In genomic region chr6:83044742-83045141, GRCm38 (mm10) we compare ENCODE assay signal across 17 mouse cellular contexts. TPM values are rescaled to one million over a fixed set of nuclear protein-coding genes. Genes with fewer than 3 reads are reported as not detected.
DNase-seq lines count a peak whose midpoint lies in the region; ATAC-seq and TF ChIP-seq lines count a peak whose summit lies in the region.
"Had no signal": no experiment of that assay in that cellular context is flagged by ENCODE, and none has a peak within 500 bp of the region (broad histone marks: within the 10 kb centered on the region; RNA-seq: fewer than 3 reads in every experiment).

No protein-coding gene starts in this region.

- intact Hi-C loops in heart, postnatal 25 days (cut with DNase I) = no loop called here
- intact Hi-C loops in heart, adult 2 months (cut with DNase I) = no loop called here

- no peak overlapping the region for H3K27ac ChIP-seq in heart, adult 2 months
- H3K27ac ChIP-seq in cerebellum, adult 2 months (ENCODE audit: insufficient read depth, low read length) = no peak overlapping the region
- H3K27ac ChIP-seq: embryonic facial prominence, embryonic 13.5 days; forebrain, embryonic 15.5 days; liver, embryonic 13.5 days had no signal

- ATAC-seq in frontal cortex, adult (ENCODE audit: low TSS enrichment) = no peak; the same call in 1 of the 2 replicates
- ATAC-seq: forebrain, embryonic 15.5 days; intestine, embryonic 16.5 days; Patski had no signal

- no peaks in the 10 kb centered on the region; the same call in 1 of the 2 replicates for H3K27me3 ChIP-seq in heart, adult 2 months (ENCODE audit: control insufficient read depth, insufficient read depth, low read length)
- H3K27me3 ChIP-seq in cerebellum, adult 2 months (ENCODE audit: control insufficient read depth, insufficient read depth, low read length) = no peaks in the 10 kb centered on the region
- H3K27me3 ChIP-seq: embryonic facial prominence, embryonic 13.5 days; forebrain, embryonic 15.5 days; liver, embryonic 13.5 days; megakaryocyte, embryonic 14.5 days; Patski had no signal

- no peak overlapping the region for H3K9ac ChIP-seq in heart, adult 2 months (ENCODE audit: low read depth, low read length)
- H3K9ac ChIP-seq: embryonic facial prominence, embryonic 13.5 days; forebrain, embryonic 15.5 days; liver, embryonic 13.5 days had no signal

- H3K79me2 ChIP-seq in heart, adult 2 months (replicated peaks; ENCODE audit: control insufficient read depth, insufficient read depth, low read length) = no peaks in the 10 kb centered on the region

- no peak for TF ChIP-seq POLR2A in heart, adult 2 months (IDR thresholded peaks at IDR 0.05; ENCODE audit: insufficient read depth, low read depth, low read length)
- TF ChIP-seq POLR2A in cerebellum, adult 2 months (IDR thresholded peaks at IDR 0.05; ENCODE audit: borderline replicate concordance, insufficient read depth, low read length) = no peak

- DNase-seq in heart, adult 11 months = peak; percentile 97
- DNase-seq in heart, postnatal 25 days (ENCODE audit: low spot score) = no peak
- DNase-seq in 416B (ENCODE audit: low read depth) = peak; percentile 49
- DNase-seq in heart, adult 2 months = peak; percentile 52 to 58
- peak; percentile 37 for DNase-seq in heart, postnatal 4 days
- no peak for DNase-seq in cerebellum, adult 2 months
- no peak for DNase-seq in cerebellum, postnatal 36 days
- DNase-seq: adrenal gland, adult 8-10 months; cerebellum, adult 18-20 months; liver, embryonic 13.5 days; thymus, postnatal 4 days had no signal

- 0 out of 2 replicates have a peak, but pooled peaks have one; percentile 43 for TF ChIP-seq EP300 in heart, adult 2 months (IDR thresholded peaks at IDR 0.05; ENCODE audit: insufficient read depth, low read depth, low read length)

- H3K36me3 ChIP-seq in heart, adult 2 months (ENCODE audit: control insufficient read depth, insufficient read depth, low read length) = no peaks in the 10 kb centered on the region
- H3K36me3 ChIP-seq: forebrain, embryonic 15.5 days; liver, embryonic 13.5 days had no signal

- peaks cover 2% of the 10 kb centered on the region; the same call in 1 of the 2 replicates for H3K4me1 ChIP-seq in heart, adult 2 months (ENCODE audit: control insufficient read depth, insufficient read depth, low read length)
- no peaks in the 10 kb centered on the region for H3K4me1 ChIP-seq in cerebellum, adult 2 months (ENCODE audit: control insufficient read depth, insufficient read depth, low read length)
- H3K4me1 ChIP-seq: embryonic facial prominence, embryonic 13.5 days; forebrain, embryonic 15.5 days had no signal

- no peak overlapping the region for H3K4me3 ChIP-seq in heart, adult 2 months
- H3K4me3 ChIP-seq in cerebellum, adult 2 months (replicated peaks; ENCODE audit: insufficient read depth, low read depth, low read length) = no peak overlapping the region
- H3K4me3 ChIP-seq: embryonic facial prominence, embryonic 13.5 days; forebrain, embryonic 15.5 days; liver, embryonic 13.5 days; megakaryocyte, embryonic 14.5 days had no signal

- WGBS in heart, adult 2 months = 15% methylated on average over 9 of the region's 9 CpGs
- 62% methylated on average over 9 of the region's 9 CpGs for WGBS in cerebellum, adult 2 months

- TF ChIP-seq CTCF in heart, adult 2 months (IDR thresholded peaks at IDR 0.05) = no peak
- TF ChIP-seq CTCF in cerebellum, adult 2 months (IDR thresholded peaks at IDR 0.05; ENCODE audit: borderline replicate concordance, insufficient read depth, low read depth, low read length) = no peak

RNA-seq across cellular contexts. Expression of gene Aup1, which starts 9.6 kb away (rescaled TPM):
- total RNA-seq in heart, postnatal 25 days (2021) = 10 to 100 TPM; 65.5 to 73.0 TPM
- 10 to 100 TPM; 70.9 to 87.0 TPM for total RNA-seq in heart, adult 2 months (2021)
- 148 and 178 TPM in 2 replicates for polyA plus RNA-seq in heart, adult 2 months (2012; rRNA removed)
- total RNA-seq in heart, postnatal 4 days (2021) = 10 to 100 TPM; 84.1 to 88.4 TPM
- 271 and 276 TPM in 2 replicates for polyA plus RNA-seq in cerebellum, adult 2 months (2012; rRNA removed)

RNA-seq across cellular contexts. Expression of gene Htra2, which starts 10.3 kb away (rescaled TPM):
- total RNA-seq in heart, postnatal 25 days (2021) = 10 to 100 TPM; 31.8 to 33.9 TPM
- 10 to 100 TPM; 26.9 to 30.4 TPM for total RNA-seq in heart, adult 2 months (2021)
- 35.4 and 37.6 TPM in 2 replicates for polyA plus RNA-seq in heart, adult 2 months (2012; rRNA removed)
- total RNA-seq in heart, postnatal 4 days (2021) = 10 to 100 TPM; 42.6 to 43.5 TPM
- 57.6 and 58.2 TPM in 2 replicates for polyA plus RNA-seq in cerebellum, adult 2 months (2012; rRNA removed)

RNA-seq across cellular contexts. Expression of gene Loxl3, which starts 10.8 kb away (rescaled TPM):
- 1 to 10 TPM; 2.0 to 4.2 TPM for total RNA-seq in heart, postnatal 25 days (2021)
- total RNA-seq in heart, adult 2 months (2021) = 1 to 10 TPM; 1.9 to 2.1 TPM
- 5.4 and 7.2 TPM in 2 replicates for polyA plus RNA-seq in heart, adult 2 months (2012; rRNA removed)
- total RNA-seq in heart, postnatal 4 days (2021) = 1 to 10 TPM; 4.7 to 6.0 TPM
- 3.5 and 3.8 TPM in 2 replicates for polyA plus RNA-seq in cerebellum, adult 2 months (2012; rRNA removed)

RNA-seq across cellular contexts. Expression of gene Dok1, which starts 11.5 kb away (rescaled TPM):
- 1 to 10 TPM; 2.9 to 3.2 TPM for total RNA-seq in heart, postnatal 25 days (2021)
- 1 to 10 TPM; 2.6 TPM for total RNA-seq in heart, adult 2 months (2021)
- polyA plus RNA-seq in heart, adult 2 months (2012; rRNA removed) = 3.0 and 3.4 TPM in 2 replicates
- 1 to 10 TPM; 5.3 to 6.1 TPM for total RNA-seq in heart, postnatal 4 days (2021)
- polyA plus RNA-seq in cerebellum, adult 2 months (2012; rRNA removed) = 1.7 and 2.1 TPM in 2 replicates

RNA-seq across cellular contexts. Expression of gene Dqx1, which starts 12.9 kb away (rescaled TPM):
- under 1 TPM; 0.36 to 0.52 TPM for total RNA-seq in heart, postnatal 25 days (2021)
- total RNA-seq in heart, adult 2 months (2021) = under 1 TPM; 0.65 to 0.80 TPM
- 1.4 TPM in 2 replicates for polyA plus RNA-seq in heart, adult 2 months (2012; rRNA removed)
- under 1 TPM; 0.59 to 0.62 TPM for total RNA-seq in heart, postnatal 4 days (2021)
- 0.92 and 0.93 TPM in 2 replicates for polyA plus RNA-seq in cerebellum, adult 2 months (2012; rRNA removed)

Comparison
In these comparisons a context has a peak if more than half of its experiments do, and no peak if none do; other contexts are left out.
1. DNase-seq: peak in heart, adult 11 months (single experiment), 416B (single experiment), heart, adult 2 months (2 of 2) and heart, postnatal 4 days (single experiment); none in heart, postnatal 25 days (single experiment), cerebellum, adult 2 months (0 of 2) and cerebellum, postnatal 36 days (0 of 2).